12 mouse cellular contexts compared by ENCODE assay signal in genomic region chr2:150927038-150927720, GRCm38 (mm10). TPM values are rescaled to one million over a fixed set of nuclear protein-coding genes. Genes with fewer than 3 reads are reported as not detected.
DNase-seq lines count a peak whose midpoint lies in the region; ATAC-seq and TF ChIP-seq lines count a peak whose summit lies in the region.
"Had no signal": no experiment of that assay in that cellular context is flagged by ENCODE, and none has a peak within 500 bp of the region (broad histone marks: within the 10 kb centered on the region; RNA-seq: fewer than 3 reads in every experiment).

No protein-coding gene starts in this region.

- no peaks in the 10 kb centered on the region for H3K9me3 ChIP-seq in liver, embryonic 12.5 days (replicated peaks)
- no peaks in the 10 kb centered on the region for H3K9me3 ChIP-seq in forebrain, embryonic 13.5 days (replicated peaks)
- H3K9me3 ChIP-seq in intestine, embryonic 16.5 days (ENCODE audit: control insufficient read depth, low read length) = no peaks in the 10 kb centered on the region
- no peaks in the 10 kb centered on the region for H3K9me3 ChIP-seq in liver, postnatal 0 days (ENCODE audit: low read length)

- no peak overlapping the region for H3K4me2 ChIP-seq in liver, embryonic 12.5 days
- H3K4me2 ChIP-seq in forebrain, embryonic 13.5 days = no peak overlapping the region
- H3K4me2 ChIP-seq in intestine, embryonic 16.5 days (ENCODE audit: low read depth, low read length) = no peak overlapping the region
- H3K4me2 ChIP-seq in liver, postnatal 0 days (ENCODE audit: low read depth, low read length) = no peak overlapping the region

- TF ChIP-seq POLR2A in liver, adult 2 months (IDR thresholded peaks at IDR 0.05; ENCODE audit: extremely low read depth, insufficient read depth, low read length) = no peak

- TF ChIP-seq EP300 in liver, postnatal 0 days (IDR thresholded peaks at IDR 0.05; ENCODE audit: low read depth) = no peak

- 87% methylated on average over 11 of the region's 11 CpGs for WGBS in liver, adult 2 months
- whole genome bisulfite sequencing in liver, embryonic 12.5 days (ENCODE audit: insufficient replicate concordance) = 86% methylated on average over 11 of the region's 11 CpGs
- WGBS in forebrain, embryonic 13.5 days = 94% methylated on average over 11 of the region's 11 CpGs
- 92% methylated on average over 11 of the region's 11 CpGs for WGBS in intestine, embryonic 16.5 days
- 87% methylated on average over 11 of the region's 11 CpGs for WGBS in liver, postnatal 0 days (ENCODE audit: insufficient replicate concordance)

- H3K4me1 ChIP-seq in liver, adult 2 months (ENCODE audit: control insufficient read depth, insufficient read depth, low read length) = peaks cover 2% of the 10 kb centered on the region; the same call in 1 of the 2 replicates
- peaks cover 9% of the 10 kb centered on the region; the same call in 1 of the 2 replicates for H3K4me1 ChIP-seq in liver, embryonic 12.5 days
- H3K4me1 ChIP-seq in forebrain, embryonic 13.5 days = no peaks in the 10 kb centered on the region
- H3K4me1 ChIP-seq in intestine, embryonic 16.5 days (ENCODE audit: control insufficient read depth, insufficient read depth, low read length) = no peaks in the 10 kb centered on the region
- no peaks in the 10 kb centered on the region for H3K4me1 ChIP-seq in liver, postnatal 0 days (ENCODE audit: insufficient read depth)

- H3K9ac ChIP-seq in liver, adult 2 months (ENCODE audit: low read depth, low read length) = no peak overlapping the region
- no peak overlapping the region for H3K9ac ChIP-seq in liver, embryonic 12.5 days
- no peak overlapping the region for H3K9ac ChIP-seq in forebrain, embryonic 13.5 days
- no peak overlapping the region for H3K9ac ChIP-seq in intestine, embryonic 16.5 days (ENCODE audit: low read depth, low read length)
- no peak overlapping the region for H3K9ac ChIP-seq in liver, postnatal 0 days (replicated peaks)

- no peak overlapping the region for H3K27ac ChIP-seq in liver, adult 2 months (replicated peaks; ENCODE audit: insufficient read depth, low read depth, low read length)
- no peak overlapping the region for H3K27ac ChIP-seq in liver, embryonic 12.5 days
- no peak overlapping the region for H3K27ac ChIP-seq in forebrain, embryonic 13.5 days
- no peak overlapping the region for H3K27ac ChIP-seq in intestine, embryonic 16.5 days (ENCODE audit: low read length)
- no peak overlapping the region for H3K27ac ChIP-seq in liver, postnatal 0 days (ENCODE audit: low read depth)
- H3K27ac ChIP-seq: stomach, postnatal 0 days had no signal

- no peaks in the 10 kb centered on the region for H3K79me2 ChIP-seq in liver, adult 2 months (ENCODE audit: control insufficient read depth, insufficient read depth, low read length)

- no peaks in the 10 kb centered on the region for H3K36me3 ChIP-seq in liver, adult 2 months (ENCODE audit: control insufficient read depth, insufficient read depth, low read length)
- peaks cover 82% of the 10 kb centered on the region for H3K36me3 ChIP-seq in liver, embryonic 12.5 days
- peaks cover 53% of the 10 kb centered on the region for H3K36me3 ChIP-seq in forebrain, embryonic 13.5 days (ENCODE audit: poor library complexity, severe bottlenecking)
- H3K36me3 ChIP-seq in intestine, embryonic 16.5 days (ENCODE audit: control insufficient read depth, insufficient read depth, low read length) = no peaks in the 10 kb centered on the region
- H3K36me3 ChIP-seq in liver, postnatal 0 days (replicated peaks; ENCODE audit: insufficient read depth, low read length) = peaks cover 11% of the 10 kb centered on the region; the same call in 1 of the 2 replicates

- no peaks in the 10 kb centered on the region for H3K27me3 ChIP-seq in liver, adult 2 months (ENCODE audit: control insufficient read depth, insufficient read depth, low read length)
- H3K27me3 ChIP-seq in liver, embryonic 12.5 days (replicated peaks) = no peaks in the 10 kb centered on the region
- no peaks in the 10 kb centered on the region for H3K27me3 ChIP-seq in forebrain, embryonic 13.5 days
- H3K27me3 ChIP-seq in intestine, embryonic 16.5 days (replicated peaks; ENCODE audit: control insufficient read depth, insufficient read depth, low read length) = no peaks in the 10 kb centered on the region
- H3K27me3 ChIP-seq in liver, postnatal 0 days (ENCODE audit: insufficient read depth, low read length) = no peaks in the 10 kb centered on the region
- H3K27me3 ChIP-seq: CH12.LX had no signal

- ATAC-seq in liver, embryonic 12.5 days = no peak
- ATAC-seq in forebrain, embryonic 13.5 days = no peak
- no peak for ATAC-seq in intestine, embryonic 16.5 days
- no peak for ATAC-seq in liver, postnatal 0 days
- ATAC-seq: hindbrain, embryonic 16.5 days had no signal

- no peak overlapping the region for H3K4me3 ChIP-seq in liver, adult 2 months (ENCODE audit: insufficient read depth, low read depth, low read length)
- H3K4me3 ChIP-seq in liver, embryonic 12.5 days = no peak overlapping the region
- no peak overlapping the region for H3K4me3 ChIP-seq in forebrain, embryonic 13.5 days
- no peak overlapping the region for H3K4me3 ChIP-seq in intestine, embryonic 16.5 days (ENCODE audit: low read length)
- no peak overlapping the region for H3K4me3 ChIP-seq in liver, postnatal 0 days (ENCODE audit: low read depth, low read length)

- DNase-seq in liver, adult 2 months (ENCODE audit: extremely low read depth, low read depth, low spot score) = peak; percentile 17
- DNase-seq in adrenal gland, postnatal 25 days = peak; percentile 48
- DNase-seq in cerebellum, postnatal 14 days = peak; percentile 56 to 78
- DNase-seq in kidney, postnatal 4 days = peak; percentile 55 to 58
- no peak for DNase-seq in liver, postnatal 0 days
- DNase-seq: lung, adult 2 months had no signal

- TF ChIP-seq CTCF in liver, adult 2 months (IDR thresholded peaks at IDR 0.05; ENCODE audit: low read depth, low read length) = no peak
- TF ChIP-seq CTCF in liver, postnatal 0 days (IDR thresholded peaks at IDR 0.05; ENCODE audit: low read depth) = no peak

RNA-seq across cellular contexts. Expression of gene Gins1, which starts 22.0 kb away (rescaled TPM):
- total RNA-seq in liver, adult 2 months (2014; rRNA removed) = 4.4 and 5.4 TPM in 2 replicates
- 2.0 and 2.7 TPM in 2 replicates for polyA plus RNA-seq in liver, adult 2 months (2012; rRNA removed)
- 50.2 and 51.1 TPM in 2 replicates for polyA plus RNA-seq in liver, embryonic 12.5 days (2016; fragmentation: Nextera tagmentation; extraction: Ambion mirVana)
- 2.7 and 5.3 TPM in 2 replicates for total RNA-seq in adrenal gland, postnatal 25 days (2021)
- polyA plus RNA-seq in forebrain, embryonic 13.5 days (2015; fragmentation: Nextera tagmentation; extraction: Ambion mirVana) = 56.2 and 62.7 TPM in 2 replicates
- 20.4 and 26.4 TPM in 2 replicates for polyA plus RNA-seq in intestine, embryonic 16.5 days (2015; fragmentation: Nextera tagmentation; extraction: Ambion mirVana)
- polyA plus RNA-seq in liver, postnatal 0 days (2015; fragmentation: Nextera tagmentation; extraction: Ambion mirVana) = 16.6 and 18.7 TPM in 2 replicates

RNA-seq across cellular contexts. Expression of gene Abhd12, which starts 22.6 kb away (rescaled TPM):
- total RNA-seq in liver, adult 2 months (2014; rRNA removed) = 31.8 and 33.4 TPM in 2 replicates
- 26.3 and 28.4 TPM in 2 replicates for polyA plus RNA-seq in liver, adult 2 months (2012; rRNA removed)
- polyA plus RNA-seq in liver, embryonic 12.5 days (2016; fragmentation: Nextera tagmentation; extraction: Ambion mirVana) = 24.9 and 25.3 TPM in 2 replicates
- total RNA-seq in adrenal gland, postnatal 25 days (2021) = 69.3 and 70.2 TPM in 2 replicates
- polyA plus RNA-seq in forebrain, embryonic 13.5 days (2015; fragmentation: Nextera tagmentation; extraction: Ambion mirVana) = 65.8 and 77.6 TPM in 2 replicates
- 49.7 and 52.1 TPM in 2 replicates for polyA plus RNA-seq in intestine, embryonic 16.5 days (2015; fragmentation: Nextera tagmentation; extraction: Ambion mirVana)
- polyA plus RNA-seq in liver, postnatal 0 days (2015; fragmentation: Nextera tagmentation; extraction: Ambion mirVana) = 24.5 and 25.6 TPM in 2 replicates
